Mouse (Mus musculus): ENCODE results near the gene Abcb7.
"Not testable (repeated sequence)": the region's sequence is repeated elsewhere in the genome, so short reads cannot be mapped to it uniquely, and the experiment has no call there.

Abcb7 gene

GRCm38 (mm10) chrX:104413183-104413983, at the start of gene Abcb7:
Gene Abcb7 (minus strand): TSS chrX:104413856.
- DNase-seq (ENCODE audit: low spot score), result peak; percentile 24

- DNase-seq (ENCODE audit: low spot score), result no peak
Observed at GRCm38 (mm10) chrX:104461755-104462154, 48.1 kb upstream of the Abcb7 start.

GRCm38 (mm10) chrX:104452433-104452832, 38.8 kb upstream of the Abcb7 start:
- no peak for DNase-seq (ENCODE audit: low spot score)

- DNase-seq (ENCODE audit: low spot score), result no peak
Observed at GRCm38 (mm10) chrX:104433456-104433855, 19.8 kb upstream of the Abcb7 start.

GRCm38 (mm10) chrX:104428108-104428507, 14.5 kb upstream of the Abcb7 start:
- DNase-seq (ENCODE audit: low spot score), result no peak

GRCm38 (mm10) chrX:104413995-104414394, 339 bp upstream of the Abcb7 start:
- DNase-seq (ENCODE audit: low spot score), result no peak

GRCm38 (mm10) chrX:104408137-104408536, 5.5 kb downstream of the Abcb7 start:
- DNase-seq (ENCODE audit: low spot score), result no peak

GRCm38 (mm10) chrX:104402463-104402862, 11.2 kb downstream of the Abcb7 start:
- DNase-seq (ENCODE audit: low spot score), result no peak

GRCm38 (mm10) chrX:104401134-104401533, 12.5 kb downstream of the Abcb7 start:
- no peak for DNase-seq (ENCODE audit: low spot score)

GRCm38 (mm10) chrX:104397526-104397925, 16.1 kb downstream of the Abcb7 start:
- no peak for DNase-seq (ENCODE audit: low spot score)

GRCm38 (mm10) chrX:104359686-104360085, 54.0 kb downstream of the Abcb7 start:
- DNase-seq (ENCODE audit: low spot score), result no peak

- no peak for DNase-seq (ENCODE audit: low spot score)
Observed at GRCm38 (mm10) chrX:104355842-104356241, 57.8 kb downstream of the Abcb7 start.

GRCm38 (mm10) chrX:104348146-104348545, 65.5 kb downstream of the Abcb7 start:
- not testable (repeated sequence) for DNase-seq (ENCODE audit: low spot score)

- no peak for DNase-seq (ENCODE audit: low spot score)
Observed at GRCm38 (mm10) chrX:104291721-104292120, 121.9 kb downstream of the Abcb7 start.

- no peak for DNase-seq (ENCODE audit: low spot score)
Observed at GRCm38 (mm10) chrX:104279828-104280227, 133.8 kb downstream of the Abcb7 start.

- no peak for DNase-seq (ENCODE audit: low spot score)
Observed at GRCm38 (mm10) chrX:104264371-104264770, 149.3 kb downstream of the Abcb7 start.

GRCm38 (mm10) chrX:104262468-104262867, 151.2 kb downstream of the Abcb7 start:
- no peak for DNase-seq (ENCODE audit: low spot score)

- no peak for DNase-seq (ENCODE audit: low spot score)
Observed at GRCm38 (mm10) chrX:104256561-104256960, 157.1 kb downstream of the Abcb7 start.
